Mouse (Mus musculus): ENCODE results near the gene Ren1.

Ren1 gene

DNA sequence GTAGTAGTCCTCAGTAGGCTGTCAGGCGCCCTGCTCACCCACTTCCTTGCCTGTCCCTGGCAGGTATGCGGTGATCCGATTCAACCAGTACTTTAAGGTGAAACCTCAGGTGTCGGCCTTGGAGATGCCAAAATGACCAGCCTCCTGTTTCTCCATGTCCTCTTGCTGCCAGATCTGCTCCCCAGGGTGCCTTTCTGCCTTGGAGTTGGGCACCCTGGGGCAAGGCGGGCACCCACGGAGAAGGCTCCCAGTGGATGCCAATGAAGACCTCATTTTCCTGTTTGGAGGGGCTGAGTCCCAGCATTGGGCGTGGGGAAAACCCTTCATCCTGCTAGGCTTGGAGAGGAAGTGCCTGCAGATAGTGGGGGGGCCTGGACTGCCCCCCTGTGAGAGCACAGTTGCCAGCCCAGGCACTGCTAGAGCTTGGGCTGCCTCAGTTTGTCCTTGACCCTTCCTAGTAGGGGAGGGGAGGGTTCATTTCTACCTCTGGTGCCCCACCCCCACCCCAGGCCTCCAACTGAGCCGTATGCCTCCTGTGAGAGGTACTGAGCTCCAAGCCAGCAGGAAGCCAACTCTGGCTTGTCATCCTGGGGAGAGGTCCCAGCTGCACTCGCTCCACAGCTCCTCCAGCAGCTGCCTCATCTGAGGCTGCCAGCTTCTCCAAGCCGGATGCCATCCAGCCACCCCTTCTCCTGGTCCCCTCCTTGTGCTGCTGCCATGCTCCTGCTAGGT, 29.1 kb downstream of the Ren1 start:
- no peak for DNase-seq

GRCm38 (mm10) chr1:133379986-133380320, 29.6 kb downstream of the Ren1 start:
- no peak for DNase-seq

DNA sequence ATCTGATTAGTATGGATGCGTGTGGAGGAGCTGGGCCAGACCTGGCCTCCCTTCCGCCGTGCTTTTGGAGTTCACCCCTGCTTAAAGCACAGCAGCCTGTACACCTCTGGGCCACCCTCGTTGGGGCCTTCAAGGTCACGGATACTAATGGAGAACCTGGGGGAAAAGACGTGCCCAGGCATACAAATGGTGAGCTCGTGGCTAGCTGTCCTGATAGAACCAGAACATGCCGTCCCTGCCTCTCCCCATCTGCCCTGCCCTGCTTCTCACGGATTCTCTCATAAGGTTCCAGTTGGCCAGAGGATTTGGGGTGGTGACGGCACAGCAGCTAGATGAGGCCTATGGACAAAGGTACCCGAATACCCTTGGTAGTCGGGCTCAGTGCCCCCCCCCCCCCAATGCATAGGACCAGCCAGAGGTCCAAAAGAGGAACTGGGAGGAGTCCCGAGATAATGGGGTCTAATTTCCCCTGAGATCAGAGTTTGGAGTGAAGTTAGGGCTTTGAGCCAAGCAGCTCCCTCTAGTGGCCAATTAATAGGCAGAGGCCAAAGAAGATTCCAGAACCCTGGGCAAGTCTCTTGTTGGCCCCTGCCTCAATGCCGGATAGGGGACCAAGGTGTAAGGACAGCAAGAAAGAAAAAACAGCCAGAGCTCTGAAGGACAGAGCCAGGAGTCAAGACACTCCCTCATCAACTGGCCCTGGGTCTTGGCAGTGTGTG, 30.2 kb downstream of the Ren1 start:
- DNase-seq, result no peak

- no peak for DNase-seq
Observed at GRCm38 (mm10) chr1:133382008-133382407, 31.7 kb downstream of the Ren1 start.

- DNase-seq, result no peak
Observed at GRCm38 (mm10) chr1:133382552-133383155, 32.3 kb downstream of the Ren1 start.

- no peak for DNase-seq
Observed at GRCm38 (mm10) chr1:133383157-133383783, 33.0 kb downstream of the Ren1 start.

DNA sequence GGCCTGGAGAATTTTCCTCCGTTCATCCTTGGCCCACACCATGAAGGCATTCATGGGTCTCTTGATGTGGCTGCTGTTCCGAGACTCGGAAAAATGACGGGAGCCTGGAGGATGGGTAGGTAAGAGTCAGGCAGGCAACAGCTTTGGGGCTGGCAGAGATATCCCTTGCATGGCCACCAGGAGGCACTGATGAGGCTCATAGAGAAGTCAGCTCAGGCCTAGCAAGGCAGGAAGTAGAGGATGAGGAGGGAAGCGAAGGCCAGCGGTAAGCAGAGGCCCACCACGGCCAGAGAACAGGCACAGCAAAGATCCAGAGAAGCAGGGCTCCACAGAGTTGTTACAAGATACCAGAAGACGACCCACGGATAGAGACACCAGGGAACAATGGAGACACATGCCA, 35.2 kb downstream of the Ren1 start:
- peak; percentile 58 to 69 for DNase-seq

- no peak for DNase-seq
Observed at GRCm38 (mm10) chr1:133386209-133386608, 35.9 kb downstream of the Ren1 start.

DNA sequence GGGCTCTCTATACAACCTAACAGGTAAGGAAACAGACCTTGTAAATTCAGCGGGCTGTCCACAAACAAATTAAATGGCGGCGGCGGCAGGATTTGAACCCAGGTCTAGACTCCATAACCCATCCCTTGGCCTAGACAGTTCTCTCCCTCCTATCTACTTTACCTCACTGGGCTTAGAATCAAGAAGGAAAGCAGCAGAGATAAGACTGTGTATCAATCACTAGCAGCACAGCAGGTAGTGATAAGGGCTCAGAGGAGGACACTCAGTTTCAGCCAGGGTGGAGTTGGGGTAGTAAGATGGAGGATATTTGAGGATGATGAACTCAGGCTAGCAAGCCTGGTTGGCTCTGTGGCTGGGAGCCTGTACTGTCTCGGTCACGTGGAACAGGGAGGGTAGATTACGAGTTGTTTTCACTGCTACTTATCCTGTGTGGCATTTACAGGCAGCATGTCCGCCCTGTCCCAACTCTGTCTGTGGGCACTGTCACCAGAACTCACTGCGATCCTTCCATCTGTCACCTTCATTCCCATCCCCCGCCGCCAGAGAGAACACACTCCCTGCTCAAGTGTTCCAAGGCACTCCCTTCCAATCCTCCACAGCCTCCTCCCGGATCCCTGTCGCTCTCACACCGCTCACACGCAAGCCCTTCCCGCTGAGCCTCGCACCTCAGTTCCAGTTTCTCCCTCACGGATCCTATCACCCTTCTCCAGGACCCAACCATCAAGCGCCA, 37.4 kb downstream of the Ren1 start:
- DNase-seq, result no peak

GRCm38 (mm10) chr1:133394702-133395101, 44.4 kb downstream of the Ren1 start:
- no peak for DNase-seq

GRCm38 (mm10) chr1:133396693-133397092, 46.4 kb downstream of the Ren1 start:
- no peak for DNase-seq

- no peak for DNase-seq
Observed at GRCm38 (mm10) chr1:133397094-133397482, 46.8 kb downstream of the Ren1 start.

- no peak for DNase-seq
Observed at GRCm38 (mm10) chr1:133397483-133398237, 47.4 kb downstream of the Ren1 start.

- peak in 1 of 2 experiments; percentile 29 for DNase-seq
Observed at GRCm38 (mm10) chr1:133400014-133400725, 49.9 kb downstream of the Ren1 start.

- DNase-seq, result no peak
Observed at GRCm38 (mm10) chr1:133404005-133404404, 53.7 kb downstream of the Ren1 start.

- no peak for DNase-seq
Observed at GRCm38 (mm10) chr1:133406614-133407013, 56.3 kb downstream of the Ren1 start.

- no peak for DNase-seq
Observed at GRCm38 (mm10) chr1:133407436-133407835, 57.1 kb downstream of the Ren1 start.

- no peak for DNase-seq
Observed at GRCm38 (mm10) chr1:133408321-133408720, 58.0 kb downstream of the Ren1 start.

GRCm38 (mm10) chr1:133408880-133409516, 58.7 kb downstream of the Ren1 start:
- DNase-seq, result no peak

DNA sequence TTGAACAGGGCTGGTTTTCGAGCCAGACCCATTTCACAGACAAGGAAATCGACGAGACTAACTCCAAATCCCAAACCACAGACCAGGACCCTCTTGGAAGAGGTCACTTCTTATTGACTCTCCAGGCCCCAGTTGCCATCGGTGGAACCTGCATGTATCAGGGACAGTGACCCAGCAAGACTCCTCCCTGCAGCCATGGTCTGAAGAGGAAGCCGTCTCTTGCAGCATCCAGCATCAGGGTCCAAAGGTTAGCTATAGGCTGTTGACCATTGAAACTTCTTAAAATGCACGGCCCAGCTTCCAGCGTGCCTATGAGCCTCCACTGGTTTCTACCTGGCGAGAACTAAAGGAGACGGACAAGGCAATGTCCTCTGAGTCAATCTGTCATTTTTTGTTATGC, 59.5 kb downstream of the Ren1 start:
- no peak for DNase-seq
